Mouse (Mus musculus): Measurements from ENCODE around the gene Gm10985. TPM values are rescaled to one million over a fixed set of nuclear protein-coding genes. Genes with fewer than 3 reads are reported as not detected.

The Gm10985 gene
- not detected in 2 replicates for polyA plus RNA-seq (2015; fragmentation: Nextera tagmentation; extraction: Ambion mirVana)

DNA sequence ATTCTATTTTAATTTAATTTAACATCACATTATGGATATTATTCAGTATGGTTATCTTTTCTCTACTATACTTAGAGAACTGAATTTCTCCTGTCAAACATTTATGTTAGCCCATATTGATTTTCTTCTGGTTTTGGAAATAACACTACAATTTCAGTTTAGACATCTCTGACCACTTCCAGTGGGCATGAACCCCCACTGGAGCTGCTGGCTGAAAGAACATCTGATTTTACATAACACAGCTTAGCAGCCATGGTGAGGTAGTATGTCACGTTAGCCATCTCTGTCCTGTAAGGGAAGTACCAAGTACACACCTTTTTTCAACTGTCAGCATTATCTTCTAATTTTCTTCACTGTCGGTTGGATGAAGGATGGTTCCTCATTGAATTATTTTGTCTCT, at the start of gene Gm10985:
Gene Gm10985, plus strand, starts transcription at position 301 of the 400 bp plus-strand sequence.
- Histone ChIP-seq H3K27ac (no peak within 1 kb of the TSS), H3K4me1 (replicated peaks) (no peaks in the 10 kb centered on the region), H3K9ac (no peak within 1 kb of the TSS), H3K27me3 (no peaks in the 10 kb centered on the region), H3K4me2 (no peak within 1 kb of the TSS), H3K9me3 (replicated peaks) (no peaks in the 10 kb centered on the region), H3K4me3 (replicated peaks) (no peak within 1 kb of the TSS), H3K36me3 (no peaks in the 10 kb centered on the region)
- no peak for DNase-seq
- no peak for ATAC-seq (ENCODE audit: low read depth)
- WGBS (ENCODE audit: insufficient replicate concordance) = 53% methylated on average over 2 of the region's 2 CpGs

DNA sequence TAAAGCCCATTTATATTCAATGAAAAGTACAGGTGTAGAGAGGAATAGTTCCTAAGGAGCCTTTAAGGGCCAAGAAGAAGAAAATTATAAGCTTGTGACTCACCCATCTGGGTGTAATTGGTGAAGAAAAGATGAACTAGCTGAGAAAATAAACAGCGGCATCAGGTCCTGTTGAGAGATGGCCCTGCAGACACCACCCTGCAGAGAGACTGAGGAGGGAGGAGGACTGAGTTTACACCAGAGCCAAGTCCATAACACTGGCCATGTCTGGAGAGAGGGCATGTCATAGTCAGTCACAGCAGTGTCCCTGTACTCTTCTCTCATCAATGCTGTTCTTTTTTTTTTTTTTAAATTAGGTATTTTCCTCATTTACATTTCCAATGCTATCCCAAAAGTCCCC, 48.0 kb upstream of the Gm10985 start:
- Histone ChIP-seq H3K9ac (no peak overlapping the region), H3K27me3 (no peaks in the 10 kb centered on the region), H3K9me3 (replicated peaks) (no peaks in the 10 kb centered on the region), H3K36me3 (no peaks in the 10 kb centered on the region), H3K4me2 (no peak overlapping the region), H3K27ac (no peak overlapping the region), H3K4me1 (replicated peaks) (no peaks in the 10 kb centered on the region), H3K4me3 (replicated peaks) (no peak overlapping the region)
- ATAC-seq (ENCODE audit: low read depth) (no peak), DNase-seq (no peak)
- 82% methylated on average over 1 of the region's 1 CpGs for WGBS (ENCODE audit: insufficient replicate concordance)

DNA sequence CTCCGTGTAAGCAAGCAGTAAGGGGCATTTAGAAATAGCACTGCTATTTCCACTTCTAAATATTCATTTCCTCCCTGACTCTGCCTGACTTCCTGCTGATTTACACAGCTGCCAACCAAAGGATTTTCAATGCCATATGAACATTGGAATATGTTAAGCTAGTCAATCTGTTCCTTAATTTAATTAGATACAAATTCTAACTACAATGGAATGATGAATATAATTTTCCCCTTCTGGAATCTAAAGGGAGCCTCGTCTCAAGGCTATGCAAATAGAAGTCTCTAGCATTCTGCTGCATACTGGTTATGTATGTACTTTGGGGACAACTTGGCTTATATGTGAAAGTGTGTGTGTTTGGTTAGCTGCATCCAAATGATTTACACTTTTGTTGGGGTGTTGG, 45.2 kb upstream of the Gm10985 start:
- no peaks in the 10 kb centered on the region for H3K9me3 ChIP-seq (replicated peaks)
- no peaks in the 10 kb centered on the region for H3K27me3 ChIP-seq
- H3K4me2 ChIP-seq = no peak overlapping the region
- no peaks in the 10 kb centered on the region for H3K36me3 ChIP-seq
- H3K9ac ChIP-seq = no peak overlapping the region
- ATAC-seq (ENCODE audit: low read depth) (no peak), DNase-seq (no peak)
- no peaks in the 10 kb centered on the region for H3K4me1 ChIP-seq (replicated peaks)
- no peak overlapping the region for H3K4me3 ChIP-seq (replicated peaks)
- no peak overlapping the region for H3K27ac ChIP-seq
- WGBS (ENCODE audit: insufficient replicate concordance) = 36% methylated on average over 2 of the region's 2 CpGs

DNA sequence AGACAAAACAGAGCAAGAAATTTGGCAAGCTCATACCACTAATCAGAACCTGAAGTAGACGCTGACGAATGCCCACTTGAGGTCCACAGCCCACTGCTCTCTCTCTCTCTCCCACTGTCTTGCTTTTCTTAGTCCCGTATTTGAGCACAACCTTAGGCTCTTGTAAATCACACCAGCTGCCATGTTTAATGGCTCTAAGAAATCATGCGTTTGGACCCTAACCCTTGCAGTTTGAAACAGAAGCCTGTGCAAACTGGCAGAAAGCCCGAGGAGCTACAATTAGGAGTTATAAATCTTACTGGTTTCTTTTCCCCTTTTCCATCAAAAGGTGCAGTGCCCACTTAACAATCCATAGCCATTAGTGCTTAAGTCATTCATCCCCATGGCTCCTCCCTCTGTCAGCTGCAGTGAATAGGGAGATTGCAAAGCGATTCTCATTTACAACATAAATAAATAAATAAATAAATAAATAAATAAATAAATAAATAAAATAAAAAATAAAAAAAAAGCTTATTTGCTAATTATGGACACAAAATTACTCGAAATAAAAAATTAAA, 31.4 kb upstream of the Gm10985 start:
- Histone ChIP-seq H3K27ac (no peak overlapping the region), H3K9me3 (replicated peaks) (no peaks in the 10 kb centered on the region), H3K4me3 (replicated peaks) (no peak overlapping the region), H3K4me1 (replicated peaks) (no peaks in the 10 kb centered on the region), H3K36me3 (no peaks in the 10 kb centered on the region), H3K9ac (no peak overlapping the region), H3K4me2 (no peak overlapping the region), H3K27me3 (no peaks in the 10 kb centered on the region)
- DNase-seq (no peak), ATAC-seq (ENCODE audit: low read depth) (no peak)
- WGBS (ENCODE audit: insufficient replicate concordance) = 69% methylated on average over 7 of the region's 7 CpGs

DNA sequence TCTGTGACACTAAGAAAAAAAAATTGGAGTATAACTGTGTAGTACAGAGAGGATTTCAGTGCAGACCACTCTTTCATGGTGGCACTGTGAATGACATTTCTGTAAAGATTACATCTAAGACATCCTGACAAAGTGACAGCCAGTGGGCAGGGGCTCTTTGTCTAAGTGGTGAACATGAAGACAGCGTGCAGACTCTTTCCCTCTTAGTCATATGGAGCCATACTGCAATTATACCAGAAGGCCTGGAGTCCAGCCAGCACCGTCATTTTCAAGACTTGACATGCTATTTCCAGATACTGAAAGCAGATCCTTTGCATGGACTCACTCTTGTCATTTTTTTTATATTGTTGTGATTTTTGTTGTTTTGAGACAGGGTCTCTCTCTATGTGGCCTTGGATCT, 10.6 kb upstream of the Gm10985 start:
- no peak overlapping the region for H3K27ac ChIP-seq
- ATAC-seq (ENCODE audit: low read depth) (no peak), DNase-seq (no peak)
- H3K9ac ChIP-seq = no peak overlapping the region
- H3K9me3 ChIP-seq (replicated peaks) = no peaks in the 10 kb centered on the region
- H3K27me3 ChIP-seq = no peaks in the 10 kb centered on the region
- no peak overlapping the region for H3K4me2 ChIP-seq
- H3K4me3 ChIP-seq (replicated peaks) = no peak overlapping the region
- 48% methylated on average over 2 of the region's 2 CpGs for WGBS (ENCODE audit: insufficient replicate concordance)
- H3K4me1 ChIP-seq (replicated peaks) = no peaks in the 10 kb centered on the region
- no peaks in the 10 kb centered on the region for H3K36me3 ChIP-seq

DNA sequence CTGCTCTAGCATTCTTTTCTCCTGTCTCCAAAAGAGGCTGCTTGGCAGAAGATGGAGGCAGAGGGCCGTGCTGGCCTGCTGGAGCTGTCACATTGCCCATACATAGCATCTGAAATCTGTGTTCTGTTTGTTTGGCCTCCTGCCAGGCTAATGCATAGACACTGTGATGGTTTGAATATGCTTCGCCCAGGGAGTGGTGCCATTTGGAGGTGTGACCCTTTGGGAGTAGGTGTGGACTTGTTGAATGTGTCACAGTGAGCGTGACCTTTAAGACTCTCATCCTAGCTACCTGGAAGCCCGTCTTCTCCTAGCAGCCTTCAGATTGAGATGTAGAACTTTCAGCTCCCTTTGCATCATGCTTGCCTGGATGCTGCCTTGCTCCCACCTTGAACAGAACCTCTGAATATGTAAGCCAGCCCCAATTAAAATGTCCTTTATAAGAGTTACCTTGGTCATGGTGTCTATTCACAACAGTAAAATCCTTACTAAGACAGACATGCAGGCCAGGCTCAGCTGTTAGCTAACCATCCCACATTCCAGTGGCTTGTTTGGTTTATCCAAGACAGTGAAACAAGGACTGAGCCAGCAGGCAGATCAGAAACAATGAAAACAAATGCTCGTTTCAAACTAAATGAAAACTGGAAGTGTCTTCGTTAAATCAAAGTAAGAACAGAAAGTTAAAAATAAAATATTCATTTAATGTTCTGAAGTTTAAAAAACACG, 1.5 kb downstream of the Gm10985 start:
- H3K4me1 ChIP-seq (replicated peaks) = no peaks in the 10 kb centered on the region
- 51% methylated on average over 7 of the region's 7 CpGs for WGBS (ENCODE audit: insufficient replicate concordance)
- H3K27ac ChIP-seq = no peak overlapping the region
- no peaks in the 10 kb centered on the region for H3K27me3 ChIP-seq
- ATAC-seq (ENCODE audit: low read depth) (no peak), DNase-seq (no peak)
- H3K36me3 ChIP-seq = no peaks in the 10 kb centered on the region
- H3K9me3 ChIP-seq (replicated peaks) = no peaks in the 10 kb centered on the region
- no peak overlapping the region for H3K4me3 ChIP-seq (replicated peaks)
- no peak overlapping the region for H3K4me2 ChIP-seq
- no peak overlapping the region for H3K9ac ChIP-seq

DNA sequence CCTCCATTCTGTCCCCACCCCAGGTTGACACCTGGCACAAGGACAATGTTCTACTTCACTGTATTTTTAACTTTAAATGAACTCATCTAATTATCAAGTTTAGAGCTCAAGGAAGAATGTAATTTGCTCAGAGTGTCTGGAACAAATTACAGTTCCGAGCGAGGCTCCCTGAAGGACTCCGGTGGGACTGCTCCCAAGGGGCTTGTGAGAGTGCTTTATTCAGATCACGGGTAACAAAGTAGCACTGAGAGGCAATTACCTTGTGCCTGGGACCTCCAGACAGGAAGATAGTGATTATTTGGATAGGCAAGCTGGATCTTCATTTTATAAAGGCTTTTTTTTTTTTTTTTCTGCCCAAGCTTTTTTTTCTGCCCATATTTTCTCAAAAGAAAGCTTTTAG, 2.8 kb downstream of the Gm10985 start:
- Histone ChIP-seq H3K4me2 (no peak overlapping the region), H3K36me3 (no peaks in the 10 kb centered on the region), H3K9ac (no peak overlapping the region), H3K9me3 (replicated peaks) (no peaks in the 10 kb centered on the region), H3K4me1 (replicated peaks) (no peaks in the 10 kb centered on the region), H3K27ac (no peak overlapping the region), H3K27me3 (no peaks in the 10 kb centered on the region), H3K4me3 (replicated peaks) (no peak overlapping the region)
- DNase-seq = no peak
- no peak for ATAC-seq (ENCODE audit: low read depth)
- 63% methylated on average over 4 of the region's 4 CpGs for WGBS (ENCODE audit: insufficient replicate concordance)

DNA sequence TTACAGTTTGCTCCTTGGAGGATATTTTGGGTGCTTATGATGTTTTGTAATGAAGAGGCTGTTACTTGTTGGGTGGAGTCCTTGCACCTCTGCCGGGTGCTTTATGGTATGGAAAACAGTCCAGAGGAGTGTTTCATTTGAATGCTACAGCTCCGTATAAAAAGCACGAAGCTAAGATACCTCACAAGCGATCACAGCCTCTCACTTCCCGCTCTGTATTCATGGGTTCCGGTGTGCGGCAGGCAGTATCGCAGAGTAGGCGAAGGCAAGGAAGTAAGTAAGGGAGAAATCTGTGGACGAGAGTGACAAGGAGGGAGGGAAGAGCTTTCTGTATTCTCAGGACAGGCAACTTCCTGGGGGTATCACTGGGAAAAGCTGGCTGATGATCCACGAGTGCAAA, 3.4 kb downstream of the Gm10985 start:
- ATAC-seq (ENCODE audit: low read depth) = no peak
- Histone ChIP-seq H3K36me3 (no peaks in the 10 kb centered on the region), H3K4me3 (replicated peaks) (no peak overlapping the region), H3K9me3 (replicated peaks) (no peaks in the 10 kb centered on the region), H3K4me1 (replicated peaks) (no peaks in the 10 kb centered on the region), H3K27me3 (no peaks in the 10 kb centered on the region), H3K4me2 (no peak overlapping the region), H3K9ac (no peak overlapping the region), H3K27ac (no peak overlapping the region)
- WGBS (ENCODE audit: insufficient replicate concordance) = 68% methylated on average over 11 of the region's 11 CpGs
- DNase-seq = no peak

DNA sequence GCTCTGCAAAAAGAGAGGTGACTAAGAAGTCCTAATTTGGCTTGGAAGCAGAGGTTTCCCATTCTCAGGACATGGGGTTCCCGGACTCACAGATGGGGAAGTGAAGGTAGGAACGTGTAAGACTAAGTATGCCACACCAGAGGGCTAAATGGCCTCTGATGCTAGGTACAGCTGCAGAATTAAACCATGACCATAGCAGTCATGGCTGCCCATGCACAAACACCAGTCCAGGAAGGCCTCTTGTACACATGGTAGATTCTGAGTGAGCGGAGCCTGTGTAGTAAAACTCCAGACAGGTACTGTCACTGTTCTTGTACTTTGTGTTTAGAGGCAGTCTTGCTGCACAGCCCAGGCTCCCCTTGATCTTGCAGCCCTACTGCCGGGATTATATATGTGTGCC, 9.4 kb downstream of the Gm10985 start:
- H3K4me3 ChIP-seq (replicated peaks) = no peak overlapping the region
- no peak for DNase-seq
- no peak for ATAC-seq (ENCODE audit: low read depth)
- H3K9ac ChIP-seq = no peak overlapping the region
- peaks cover 28% of the 10 kb centered on the region for H3K36me3 ChIP-seq
- H3K4me1 ChIP-seq (replicated peaks) = no peaks in the 10 kb centered on the region
- 71% methylated on average over 4 of the region's 4 CpGs for WGBS (ENCODE audit: insufficient replicate concordance)
- H3K27ac ChIP-seq = no peak overlapping the region
- H3K4me2 ChIP-seq = no peak overlapping the region
- no peaks in the 10 kb centered on the region for H3K9me3 ChIP-seq (replicated peaks)
- H3K27me3 ChIP-seq = no peaks in the 10 kb centered on the region

DNA sequence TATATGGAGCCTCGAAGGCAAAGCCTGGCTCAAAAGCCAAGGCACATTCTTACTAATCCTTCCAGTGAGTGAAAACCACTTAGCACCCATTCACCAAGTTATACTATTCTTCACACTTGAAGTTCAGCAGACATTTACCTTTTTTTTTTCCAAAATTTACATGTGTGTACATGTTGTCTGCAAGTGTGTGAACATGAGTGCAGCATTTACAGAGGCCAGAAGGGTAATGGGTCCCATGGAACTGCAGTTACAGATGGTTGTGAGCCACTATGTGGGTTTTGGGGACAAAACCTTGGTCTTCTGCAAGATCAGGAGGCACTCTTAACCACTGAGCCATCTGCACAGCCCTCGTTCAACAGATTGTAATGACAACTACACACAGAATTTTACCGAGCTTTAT, 9.9 kb downstream of the Gm10985 start:
- Histone ChIP-seq H3K9ac (no peak overlapping the region), H3K9me3 (replicated peaks) (no peaks in the 10 kb centered on the region), H3K36me3 (peaks cover 33% of the 10 kb centered on the region), H3K4me1 (replicated peaks) (no peaks in the 10 kb centered on the region), H3K27ac (no peak overlapping the region), H3K4me3 (replicated peaks) (no peak overlapping the region), H3K27me3 (no peaks in the 10 kb centered on the region), H3K4me2 (no peak overlapping the region)
- ATAC-seq (ENCODE audit: low read depth) = no peak
- DNase-seq = no peak
- WGBS (ENCODE audit: insufficient replicate concordance) = 70% methylated on average over 3 of the region's 3 CpGs

DNA sequence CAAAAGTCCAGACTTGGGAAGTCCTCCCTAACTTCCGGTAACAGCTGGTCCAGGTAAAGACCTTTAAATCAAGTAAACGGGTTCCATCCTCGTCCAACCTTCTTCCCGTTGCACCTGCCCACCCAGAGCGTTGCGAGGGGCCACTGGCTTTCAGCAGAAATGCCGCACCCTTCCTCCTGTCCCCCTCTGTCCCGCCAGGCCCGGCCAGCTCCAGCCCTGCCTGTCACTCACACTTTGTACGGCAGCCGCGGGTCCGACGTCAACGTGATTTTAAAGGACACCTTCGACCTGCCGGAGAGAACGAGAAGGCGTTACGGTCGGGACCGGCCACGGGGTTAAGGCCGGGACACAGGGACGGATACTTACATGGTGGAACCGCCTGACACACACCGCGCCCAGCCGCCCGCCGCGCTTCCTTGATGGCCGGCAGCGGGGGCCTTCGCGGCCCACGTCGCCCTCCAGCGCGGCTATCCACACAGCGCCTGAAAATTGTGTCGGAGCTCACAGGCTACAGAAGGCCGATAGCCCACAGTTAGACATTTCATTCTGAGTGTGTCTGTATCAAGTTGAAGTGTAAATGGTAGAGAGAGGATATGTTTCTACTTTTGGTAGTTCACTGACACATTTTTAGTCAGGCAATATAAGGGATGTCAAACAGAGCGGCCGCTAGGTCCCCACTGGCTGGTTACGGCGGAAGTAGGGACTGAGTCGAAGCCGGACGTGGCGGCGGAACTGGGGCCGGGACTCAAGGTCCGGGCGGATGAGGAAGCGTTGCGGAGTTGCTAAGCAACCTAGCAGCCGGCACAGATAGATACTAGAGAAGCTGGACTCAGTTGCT, 18.7 kb downstream of the Gm10985 start, which contains the start of gene Ufm1:
Gene Ufm1, minus strand, starts transcription at position 448 of the 838 bp plus-strand sequence.
- Histone ChIP-seq H3K27ac (no peak within 1 kb of the TSS), H3K4me1 (replicated peaks) (peaks cover 17% of the 10 kb centered on the region), H3K9ac (peak within 1 kb of the TSS; percentile 80), H3K9me3 (replicated peaks) (no peaks in the 10 kb centered on the region), H3K4me3 (replicated peaks) (peak within 1 kb of the TSS; percentile 82), H3K4me2 (peak within 1 kb of the TSS; percentile 77), H3K36me3 (peaks cover 28% of the 10 kb centered on the region), H3K27me3 (no peaks in the 10 kb centered on the region)
- ATAC-seq (ENCODE audit: low read depth) (peak; percentile 99), DNase-seq (peak; percentile 87)
- under 1% methylated on average over 58 of the region's 58 CpGs for WGBS (ENCODE audit: insufficient replicate concordance)
